Comparison of ENCODE assay signal across 26 mouse cellular contexts in the genomic region with DNA sequence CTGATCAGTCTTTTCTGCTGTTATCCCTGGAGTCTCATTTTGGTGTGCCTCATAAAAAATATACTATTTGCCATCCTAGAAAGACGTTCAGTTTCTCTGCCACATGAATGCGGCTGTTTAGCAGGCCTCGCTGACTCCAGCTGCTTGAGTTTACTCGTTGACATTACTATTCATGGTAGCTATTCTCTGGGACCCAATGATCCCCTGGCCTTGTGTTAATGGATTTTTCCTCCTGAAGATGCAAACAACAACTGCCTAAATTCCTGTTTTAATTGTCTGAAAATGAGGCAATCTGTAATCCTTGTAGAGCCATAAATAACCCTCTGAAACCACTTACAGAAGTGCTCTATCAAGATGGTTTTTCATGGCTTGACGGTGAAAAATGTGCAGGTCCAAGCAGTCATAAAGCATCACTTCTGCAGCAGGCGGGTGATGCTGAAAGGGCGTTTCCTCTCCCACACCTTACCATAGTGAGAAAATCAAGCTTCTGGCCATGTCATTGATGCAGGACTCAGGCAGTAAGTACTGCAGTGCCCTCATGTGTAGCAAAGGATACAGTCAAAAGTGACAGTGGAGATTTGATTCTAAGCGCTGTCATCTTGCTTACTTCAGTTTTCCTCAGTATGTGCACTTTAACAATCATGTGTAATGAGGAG.
DNase-seq lines count a peak whose midpoint lies in the region; ATAC-seq and TF ChIP-seq lines count a peak whose summit lies in the region.
"Had no signal": no experiment of that assay in that cellular context is flagged by ENCODE, and none has a peak within 500 bp of the region (broad histone marks: within the 10 kb centered on the region; RNA-seq: fewer than 3 reads in every experiment).

No protein-coding gene starts in this region.

- no peak overlapping the region for H3K9ac ChIP-seq in hindbrain, embryonic 13.5 days
- H3K9ac ChIP-seq in hindbrain, embryonic 12.5 days = no peak overlapping the region
- no peak overlapping the region for H3K9ac ChIP-seq in neural tube, embryonic 12.5 days
- H3K9ac ChIP-seq in lung, postnatal 0 days (replicated peaks; ENCODE audit: low read depth) = no peak overlapping the region
- H3K9ac ChIP-seq: embryonic facial prominence, embryonic 13.5 days; forebrain, embryonic 13.5 days; intestine, embryonic 15.5 days; limb, embryonic 15.5 days; liver, embryonic 14.5 days; lung, embryonic 14.5 days had no signal

- H3K36me3 ChIP-seq in hindbrain, embryonic 13.5 days = no peaks in the 10 kb centered on the region
- no peaks in the 10 kb centered on the region for H3K36me3 ChIP-seq in hindbrain, embryonic 12.5 days
- H3K36me3 ChIP-seq in neural tube, embryonic 12.5 days = no peaks in the 10 kb centered on the region
- H3K36me3 ChIP-seq in lung, postnatal 0 days (ENCODE audit: insufficient read depth, low read length) = no peaks in the 10 kb centered on the region
- H3K36me3 ChIP-seq: embryonic facial prominence, embryonic 13.5 days; intestine, embryonic 15.5 days; limb, embryonic 15.5 days had no signal

- WGBS in hindbrain, embryonic 13.5 days = 58% methylated on average over 8 of the region's 8 CpGs
- 75% methylated on average over 8 of the region's 8 CpGs for WGBS in hindbrain, embryonic 12.5 days
- 54% methylated on average over 8 of the region's 8 CpGs for WGBS in neural tube, embryonic 12.5 days
- WGBS in lung, postnatal 0 days = 72% methylated on average over 8 of the region's 8 CpGs

- H3K4me2 ChIP-seq in hindbrain, embryonic 13.5 days = no peak overlapping the region
- no peak overlapping the region for H3K4me2 ChIP-seq in hindbrain, embryonic 12.5 days (replicated peaks)
- H3K4me2 ChIP-seq in neural tube, embryonic 12.5 days (replicated peaks) = no peak overlapping the region
- no peak overlapping the region for H3K4me2 ChIP-seq in lung, postnatal 0 days (replicated peaks; ENCODE audit: low read depth, low read length)
- H3K4me2 ChIP-seq: embryonic facial prominence, embryonic 13.5 days; forebrain, embryonic 13.5 days; heart, embryonic 11.5 days; intestine, embryonic 15.5 days; limb, embryonic 15.5 days; lung, embryonic 14.5 days had no signal

- TF ChIP-seq EP300 in lung, postnatal 0 days (IDR thresholded peaks at IDR 0.05) = no peak

- H3K27ac ChIP-seq in hindbrain, embryonic 13.5 days = 0 out of 2 replicates have a peak overlapping the region, but pooled peaks have one; percentile 18
- no peak overlapping the region for H3K27ac ChIP-seq in hindbrain, embryonic 12.5 days
- H3K27ac ChIP-seq in neural tube, embryonic 12.5 days = no peak overlapping the region
- no peak overlapping the region for H3K27ac ChIP-seq in lung, postnatal 0 days (ENCODE audit: low read length)
- H3K27ac ChIP-seq: embryonic facial prominence, embryonic 13.5 days; forebrain, embryonic 13.5 days; intestine, embryonic 15.5 days; limb, embryonic 15.5 days; liver, embryonic 14.5 days; macrophage had no signal

- no peaks in the 10 kb centered on the region for H3K27me3 ChIP-seq in hindbrain, embryonic 13.5 days
- no peaks in the 10 kb centered on the region for H3K27me3 ChIP-seq in hindbrain, embryonic 12.5 days
- H3K27me3 ChIP-seq in neural tube, embryonic 12.5 days (replicated peaks) = no peaks in the 10 kb centered on the region
- H3K27me3 ChIP-seq in lung, postnatal 0 days (replicated peaks; ENCODE audit: insufficient read depth, low read length) = no peaks in the 10 kb centered on the region
- H3K27me3 ChIP-seq: embryonic facial prominence, embryonic 13.5 days; forebrain, embryonic 13.5 days; intestine, embryonic 15.5 days; limb, embryonic 15.5 days had no signal

- ATAC-seq in hindbrain, embryonic 13.5 days (ENCODE audit: low FRiP score) = no peak
- ATAC-seq in hindbrain, embryonic 12.5 days (ENCODE audit: low FRiP score) = no peak; the same call in 1 of the 2 replicates
- peak; percentile 82 for ATAC-seq in neural tube, embryonic 12.5 days (ENCODE audit: low FRiP score, low read depth)
- ATAC-seq in lung, postnatal 0 days = no peak
- ATAC-seq: forebrain, embryonic 13.5 days; intestine, embryonic 15.5 days had no signal

- no peaks in the 10 kb centered on the region for H3K9me3 ChIP-seq in hindbrain, embryonic 13.5 days
- H3K9me3 ChIP-seq in hindbrain, embryonic 12.5 days (replicated peaks) = no peaks in the 10 kb centered on the region
- H3K9me3 ChIP-seq in neural tube, embryonic 12.5 days = no peaks in the 10 kb centered on the region
- H3K9me3 ChIP-seq in lung, postnatal 0 days (ENCODE audit: low read length) = no peaks in the 10 kb centered on the region
- H3K9me3 ChIP-seq: embryonic facial prominence, embryonic 13.5 days; forebrain, embryonic 13.5 days; intestine, embryonic 15.5 days; limb, embryonic 15.5 days had no signal

- no peak for TF ChIP-seq CTCF in lung, postnatal 0 days (IDR thresholded peaks at IDR 0.05)

- H3K4me3 ChIP-seq in hindbrain, embryonic 13.5 days = no peak overlapping the region
- H3K4me3 ChIP-seq in hindbrain, embryonic 12.5 days = no peak overlapping the region
- H3K4me3 ChIP-seq in neural tube, embryonic 12.5 days = no peak overlapping the region
- H3K4me3 ChIP-seq in lung, postnatal 0 days (ENCODE audit: low read depth, low read length) = no peak overlapping the region
- H3K4me3 ChIP-seq: embryonic facial prominence, embryonic 13.5 days; erythroblast, embryonic 14.5 days; forebrain, embryonic 13.5 days; intestine, embryonic 15.5 days; limb, embryonic 15.5 days had no signal

- DNase-seq in retina, postnatal 1 day = peak; percentile 2
- DNase-seq in retina, embryonic 14.5 days (ENCODE audit: low spot score) = no peak
- DNase-seq in cerebellum, postnatal 14 days = no peak
- DNase-seq in lung, postnatal 0 days (ENCODE audit: low spot score) = no peak
- DNase-seq: adrenal gland, postnatal 25 days; cerebellum, adult 11 months; cerebellum, adult 9-11 months; gastrocnemius, postnatal 14 days; heart, adult 11 months; kidney, adult 8-10 months; kidney, postnatal 10 days; left cerebral cortex, postnatal 4 days; lung, embryonic 14.5 days; right cerebral cortex, postnatal 14 days; spleen, adult 18-20 months had no signal

- no peaks in the 10 kb centered on the region; the same call in 1 of the 2 replicates for H3K4me1 ChIP-seq in hindbrain, embryonic 13.5 days (replicated peaks)
- H3K4me1 ChIP-seq in hindbrain, embryonic 12.5 days = no peaks in the 10 kb centered on the region
- H3K4me1 ChIP-seq in neural tube, embryonic 12.5 days = no peaks in the 10 kb centered on the region
- H3K4me1 ChIP-seq in lung, postnatal 0 days (ENCODE audit: insufficient read depth, low read depth, low read length) = no peaks in the 10 kb centered on the region
- H3K4me1 ChIP-seq: embryonic facial prominence, embryonic 13.5 days; forebrain, embryonic 13.5 days; intestine, embryonic 15.5 days; limb, embryonic 15.5 days had no signal
